22 mouse cellular contexts compared by ENCODE assay signal in genomic region chr3:30237493-30237892, GRCm38 (mm10).
DNase-seq lines count a peak whose midpoint lies in the region; ATAC-seq and TF ChIP-seq lines count a peak whose summit lies in the region.
"Had no signal": no experiment of that assay in that cellular context is flagged by ENCODE, and none has a peak within 500 bp of the region (broad histone marks: within the 10 kb centered on the region; RNA-seq: fewer than 3 reads in every experiment).

No protein-coding gene starts in this region.

- no peak overlapping the region for H3K9ac ChIP-seq in MEL (ENCODE audit: control insufficient read depth, low read depth, low read length, poor library complexity, severe bottlenecking)
- H3K9ac ChIP-seq in midbrain, embryonic 14.5 days (replicated peaks; ENCODE audit: low read length) = no peak overlapping the region

- TF ChIP-seq EP300 in MEL (IDR thresholded peaks at IDR 0.05; ENCODE audit: low read depth in 1 of 2, low read length in 2 of 2) = peak; percentile 36 to 68; a peak in 3 of 4 replicates

- no peak overlapping the region for H3K27ac ChIP-seq in MEL (ENCODE audit: control insufficient read depth, low read depth, low read length)
- no peak overlapping the region for H3K27ac ChIP-seq in midbrain, embryonic 14.5 days (replicated peaks; ENCODE audit: low read depth, low read length)

- TF ChIP-seq POLR2A in MEL (IDR thresholded peaks at IDR 0.05; ENCODE audit: control insufficient read depth in 1 of 2, insufficient read depth in 1 of 2, low read depth in 1 of 2, low read length in 2 of 2, poor library complexity in 1 of 2) = no peak

- WGBS in midbrain, embryonic 14.5 days = 96% methylated on average over 5 of the region's 5 CpGs

- no peak overlapping the region for H3K4me3 ChIP-seq in MEL (ENCODE audit: control insufficient read depth in 1 of 2, insufficient read depth in 1 of 2, low read depth in 2 of 2, low read length in 2 of 2)
- no peak overlapping the region for H3K4me3 ChIP-seq in midbrain, embryonic 14.5 days (replicated peaks; ENCODE audit: low read depth, low read length)

- no peaks in the 10 kb centered on the region for H3K9me3 ChIP-seq in MEL (replicated peaks; ENCODE audit: insufficient read depth, low read length)
- H3K9me3 ChIP-seq in midbrain, embryonic 14.5 days (ENCODE audit: control insufficient read depth, low read length) = no peaks in the 10 kb centered on the region
- H3K9me3 ChIP-seq: G1E had no signal

- no peak for TF ChIP-seq RAD21 in MEL (IDR thresholded peaks at IDR 0.05; ENCODE audit: low read depth, low read length)

- no peaks in the 10 kb centered on the region for H3K27me3 ChIP-seq in MEL (ENCODE audit: control insufficient read depth in 1 of 2, insufficient read depth in 2 of 2, low read length in 2 of 2)
- no peaks in the 10 kb centered on the region for H3K27me3 ChIP-seq in midbrain, embryonic 14.5 days (ENCODE audit: control insufficient read depth, insufficient read depth, low read length)
- H3K27me3 ChIP-seq: CH12.LX had no signal

- peak; percentile 10 for DNase-seq in MEL (ENCODE audit: low read depth, low spot score)
- DNase-seq in adrenal gland, postnatal 10 days = no peak
- no peak for DNase-seq in midbrain, embryonic 14.5 days
- DNase-seq in heart, adult 8-10 months (ENCODE audit: low spot score) = no peak
- DNase-seq: adrenal gland, adult 2 months; adrenal gland, adult 8-10 months; adrenal gland, postnatal 14 days; adrenal gland, postnatal 25 days; adrenal gland, postnatal 36 days; B cell, adult 2 months; cerebellum, adult 11 months; cerebellum, adult 11-12 months; cerebellum, adult 18-20 months; cerebellum, adult 2 months; cerebellum, adult 8-10 months had no signal

- ATAC-seq in megakaryocyte progenitor cell, adult 5-6 weeks (replicated peaks; ENCODE audit: poor library complexity) = peak; percentile 47
- peak; percentile 51 for ATAC-seq in megakaryocyte-erythroid progenitor cell, adult 5-6 weeks (replicated peaks; ENCODE audit: low FRiP score, low TSS enrichment, poor library complexity, severe bottlenecking)
- ATAC-seq in midbrain, embryonic 14.5 days (ENCODE audit: low FRiP score, low TSS enrichment) = no peak
- ATAC-seq: activated CD4-positive, CD25-positive, alpha-beta regulatory T cell, adult 4 months; CD4-positive, CD25-positive, alpha-beta regulatory T cell, adult 4 months; Patski had no signal

- no peak overlapping the region for H3K4me2 ChIP-seq in midbrain, embryonic 14.5 days (ENCODE audit: low read length)

- no peaks in the 10 kb centered on the region for H3K36me3 ChIP-seq in MEL (ENCODE audit: control insufficient read depth in 1 of 2, insufficient read depth in 2 of 2, low read length in 2 of 2)
- no peaks in the 10 kb centered on the region for H3K36me3 ChIP-seq in midbrain, embryonic 14.5 days (ENCODE audit: control insufficient read depth, insufficient read depth, low read length)
- H3K36me3 ChIP-seq: G1E had no signal

- TF ChIP-seq CTCF in MEL (IDR thresholded peaks at IDR 0.05 in 2 of 3, conservative IDR thresholded peaks at IDR 0.05 in 1 of 3; ENCODE audit: control insufficient read depth in 1 of 3, insufficient read depth in 1 of 3, low read depth in 2 of 3, low read length in 3 of 3, poor library complexity in 1 of 3, severe bottlenecking in 1 of 3) = no peak

- no peaks in the 10 kb centered on the region for H3K4me1 ChIP-seq in MEL (ENCODE audit: control insufficient read depth in 1 of 2, insufficient read depth in 2 of 2, low read length in 2 of 2)
- no peaks in the 10 kb centered on the region for H3K4me1 ChIP-seq in midbrain, embryonic 14.5 days (ENCODE audit: control insufficient read depth, insufficient read depth, low read length)

- no peaks in the 10 kb centered on the region for H3K79me2 ChIP-seq in MEL (ENCODE audit: control insufficient read depth, insufficient read depth, low read length, poor library complexity)

TF ChIP-seq in MEL, 35 proteins besides CTCF, POLR2A, EP300 and RAD21:
- TF ChIP-seq SIN3A (IDR thresholded peaks at IDR 0.05; ENCODE audit: low read length) = no peak
- 0 out of 2 replicates have a peak, but pooled peaks have one; percentile 40 for TF ChIP-seq ETS1 (IDR thresholded peaks at IDR 0.05; ENCODE audit: low read depth, low read length)
